ENCODE assay signal across 7 mouse cellular contexts in genomic region chr6:38298761-38299401, GRCm38 (mm10). TPM values are rescaled to one million over a fixed set of nuclear protein-coding genes. Genes with fewer than 3 reads are reported as not detected.
A peak's percentile ranks its signal among the peaks of the same experiment; 100 is the strongest.
DNase-seq lines count a peak whose midpoint lies in the region; ATAC-seq lines count a peak whose summit lies in the region.

TSS of gene Zc3hav1l (minus strand) at chr6:38299259.

- H3K4me1 ChIP-seq in limb, embryonic 12.5 days (replicated peaks), result peaks cover 12% of the 10 kb centered on the region
- peaks cover 9% of the 10 kb centered on the region; the same call in 1 of the 2 replicates for H3K4me1 ChIP-seq in midbrain, embryonic 14.5 days (ENCODE audit: control insufficient read depth, insufficient read depth, low read length)

- WGBS in limb, embryonic 12.5 days, result under 1% methylated on average over 70 of the region's 70 CpGs
- under 1% methylated on average over 68 of the region's 70 CpGs for WGBS in midbrain, embryonic 14.5 days

- DNase-seq in adrenal gland, adult 8-10 months, result peak; percentile 41
- peak; percentile 71 for DNase-seq in embryo, embryonic 11.5 days (ENCODE audit: low read depth, low spot score)
- peak; percentile 98 for DNase-seq in heart, adult 11 months
- peak; percentile 44 for DNase-seq in kidney, adult 11 months
- DNase-seq in midbrain, embryonic 14.5 days, result peak; percentile 89
- peak; percentile 51 to 59 for DNase-seq in spleen, postnatal 10 days (ENCODE audit: low spot score in 2 of 2)

- H3K9me3 ChIP-seq in limb, embryonic 12.5 days, result peaks cover 1% of the 10 kb centered on the region; the same call in 1 of the 2 replicates
- no peaks in the 10 kb centered on the region for H3K9me3 ChIP-seq in midbrain, embryonic 14.5 days (ENCODE audit: control insufficient read depth, low read length)

- peak within 1 kb of the TSS; percentile 99 for H3K27ac ChIP-seq in limb, embryonic 12.5 days
- peak within 1 kb of the TSS; percentile 96 for H3K27ac ChIP-seq in midbrain, embryonic 14.5 days (replicated peaks; ENCODE audit: low read depth, low read length)

- H3K9ac ChIP-seq in limb, embryonic 12.5 days (replicated peaks), result peak within 1 kb of the TSS; percentile 99
- H3K9ac ChIP-seq in midbrain, embryonic 14.5 days (replicated peaks; ENCODE audit: low read length), result peak within 1 kb of the TSS; percentile 95

- H3K4me2 ChIP-seq in limb, embryonic 12.5 days, result peak within 1 kb of the TSS; percentile 64
- H3K4me2 ChIP-seq in midbrain, embryonic 14.5 days (ENCODE audit: low read length), result peak within 1 kb of the TSS; percentile 76

- H3K4me3 ChIP-seq in limb, embryonic 12.5 days (replicated peaks), result peak within 1 kb of the TSS; percentile 90
- peak within 1 kb of the TSS; percentile 78 for H3K4me3 ChIP-seq in midbrain, embryonic 14.5 days (replicated peaks; ENCODE audit: low read depth, low read length)

- peak; percentile 96 for ATAC-seq in limb, embryonic 12.5 days (ENCODE audit: insufficient number of reproducible peaks, insufficient read depth, low FRiP score, low TSS enrichment, low read depth)
- peak; percentile 92 for ATAC-seq in midbrain, embryonic 14.5 days (ENCODE audit: low FRiP score, low TSS enrichment)

- no peaks in the 10 kb centered on the region for H3K27me3 ChIP-seq in limb, embryonic 12.5 days
- no peaks in the 10 kb centered on the region for H3K27me3 ChIP-seq in midbrain, embryonic 14.5 days (ENCODE audit: control insufficient read depth, insufficient read depth, low read length)

- H3K36me3 ChIP-seq in limb, embryonic 12.5 days, result peaks cover 34% of the 10 kb centered on the region
- peaks cover 19% of the 10 kb centered on the region for H3K36me3 ChIP-seq in midbrain, embryonic 14.5 days (ENCODE audit: control insufficient read depth, insufficient read depth, low read length)

RNA-seq across cellular contexts. Expression of gene Zc3hav1l, which starts in this region (rescaled TPM):
- 1 to 10 TPM; 3.5 to 4.7 (median 3.8) TPM for total RNA-seq in adrenal gland, adult 8-10 months (2022)
- 15.7 and 19.6 TPM in 2 replicates for polyA plus RNA-seq in limb, embryonic 12.5 days (2016; fragmentation: Nextera tagmentation; extraction: Ambion mirVana)
- polyA plus RNA-seq in midbrain, embryonic 14.5 days (2014; fragmentation: Nextera tagmentation; extraction: Ambion mirVana), result 8.1 and 10.2 TPM in 2 replicates

Comparison
In these comparisons a context has a peak if more than half of its experiments do, and no peak if none do; other contexts are left out.
1. Peak in every context shown above with its lines: DNase-seq, ATAC-seq, H3K4me3 ChIP-seq and H3K27ac ChIP-seq.
2. DNase-seq: peak in every context shown above with its lines; median percentile 98 in heart, adult 11 months; 89 in midbrain, embryonic 14.5 days; 71 in embryo, embryonic 11.5 days; 55 in spleen, postnatal 10 days; 44 in kidney, adult 11 months; 41 in adrenal gland, adult 8-10 months.